Mouse (Mus musculus): ENCODE data around the gene Vmn1r55.

GRCm38 (mm10) chr7:5102564-5102963, 46.9 kb downstream of the Vmn1r55 start:
- TF ChIP-seq CTCF (IDR thresholded peaks at IDR 0.05; ENCODE audit: low read depth, low read length) (no peak), GATA2 (IDR thresholded peaks at IDR 0.05; ENCODE audit: borderline replicate concordance, low read depth, low read length) (no peak)

Data from G1E (cell line).